Mouse (Mus musculus): ENCODE measurements around the gene Ntn3.
A peak's percentile ranks its signal among the peaks of the same experiment; 100 is the strongest.

The Ntn3 gene

DNA sequence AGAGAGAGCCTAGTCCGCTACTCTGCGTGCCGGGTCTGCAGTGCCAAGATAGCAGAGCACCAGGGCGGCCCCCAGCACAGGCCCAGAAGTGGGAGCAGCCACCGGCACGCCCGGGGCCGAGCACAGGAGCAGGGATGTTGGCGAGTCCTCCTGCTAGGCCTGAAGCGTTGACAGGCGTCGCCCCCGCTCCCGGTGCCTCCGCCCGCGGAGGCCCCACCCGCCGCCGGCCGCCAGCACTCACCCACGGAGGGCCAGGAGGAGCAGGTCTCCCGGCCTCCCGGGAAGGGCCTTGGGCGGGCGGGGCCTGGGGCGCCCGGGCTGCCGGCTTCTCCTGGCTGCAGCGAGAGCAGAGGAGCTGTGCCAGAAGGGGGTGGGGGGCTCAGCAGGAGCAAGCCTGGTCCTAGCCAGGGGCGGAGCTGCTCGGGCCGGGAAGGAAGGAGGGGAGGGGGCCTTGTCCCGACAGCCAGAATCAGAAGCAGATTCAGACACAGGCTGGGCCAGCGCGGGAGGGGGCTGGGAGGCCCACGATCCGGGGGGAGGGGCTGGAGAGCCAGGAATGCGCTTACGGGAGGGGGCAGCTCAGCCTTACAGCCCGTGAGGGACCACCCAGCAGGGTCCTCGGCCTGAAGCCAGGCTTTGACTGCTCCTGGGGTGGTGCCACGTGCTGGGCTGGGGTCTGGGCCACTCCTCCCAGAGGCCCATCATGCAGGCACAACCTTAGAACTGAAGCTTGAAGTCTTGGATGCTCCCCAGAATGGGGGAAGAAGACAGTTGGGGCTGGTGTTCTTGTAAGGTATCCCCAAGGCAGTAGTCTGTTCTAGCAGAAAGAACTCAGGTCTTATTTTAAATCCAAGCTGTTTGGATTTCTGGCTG lies at the start of gene Ntn3:
Gene Ntn3, minus strand, starts transcription at position 489 of the 873 bp plus-strand sequence.
- DNase-seq (ENCODE audit: low spot score) = peak; percentile 62

DNA sequence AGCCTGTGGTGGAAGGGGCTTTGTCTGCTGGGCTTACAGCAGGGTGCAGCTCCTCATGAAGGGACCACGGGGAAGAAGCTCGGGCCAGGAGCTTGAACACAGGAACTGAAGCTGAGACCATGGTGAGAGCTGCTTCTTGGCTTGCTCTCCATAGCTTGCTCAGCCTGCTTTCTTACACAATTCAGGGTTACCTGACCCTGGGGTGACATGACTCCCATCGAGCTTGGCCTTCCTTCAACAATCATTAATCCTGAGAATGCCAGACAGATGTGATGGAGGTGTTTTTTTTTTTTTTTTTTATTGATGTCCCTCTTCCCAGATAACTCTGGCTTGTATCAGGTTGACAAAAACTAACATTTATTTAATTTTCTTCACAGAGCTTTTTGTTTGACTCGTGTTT lies 49.6 kb upstream of the Ntn3 start:
- no peak for DNase-seq (ENCODE audit: low spot score)

DNA sequence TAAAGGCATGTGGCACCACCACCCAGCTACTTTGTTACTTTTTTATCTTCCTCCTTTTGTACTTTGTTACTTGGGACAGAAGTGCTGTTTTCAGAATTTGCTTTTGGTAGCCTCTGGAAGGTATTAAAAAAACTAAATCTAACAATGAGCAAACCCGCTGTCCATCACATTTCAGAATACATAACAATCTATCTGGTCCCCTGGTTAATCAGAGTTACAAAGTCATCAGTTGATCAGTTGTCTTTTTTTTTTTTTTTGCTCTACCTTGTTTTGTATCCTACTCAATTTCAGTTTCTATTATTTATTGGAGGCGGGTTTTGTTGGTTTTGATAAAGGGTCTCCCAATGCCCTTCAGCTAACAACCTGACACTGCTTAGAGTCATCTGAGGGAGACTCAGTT lies 43.0 kb upstream of the Ntn3 start:
- no peak for DNase-seq (ENCODE audit: low spot score)

GRCm38 (mm10) chr17:24251320-24252069 lies 42.2 kb upstream of the Ntn3 start, which contains the start of gene Ccnf:
Gene Ccnf, minus strand, starts transcription at chr17:24251484.
- DNase-seq (ENCODE audit: low spot score) = peak; percentile 99

DNA sequence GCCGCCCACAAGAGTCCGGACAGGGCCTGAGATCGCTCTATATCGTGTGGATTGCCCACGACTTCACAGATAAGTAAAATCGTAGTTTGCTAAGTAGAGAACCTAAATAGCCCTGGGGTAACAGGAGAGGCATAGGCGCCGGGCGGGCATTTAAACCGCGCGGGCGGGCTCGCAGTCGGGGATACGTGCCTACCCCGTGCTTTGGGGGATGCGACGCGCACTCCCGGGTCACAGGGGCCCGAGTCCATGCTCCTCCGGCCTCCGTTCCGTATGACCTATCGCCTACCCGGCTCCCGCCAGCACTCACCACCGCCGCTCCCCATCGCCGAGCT lies 41.6 kb upstream of the Ntn3 start:
- no peak for DNase-seq (ENCODE audit: low spot score)

DNA sequence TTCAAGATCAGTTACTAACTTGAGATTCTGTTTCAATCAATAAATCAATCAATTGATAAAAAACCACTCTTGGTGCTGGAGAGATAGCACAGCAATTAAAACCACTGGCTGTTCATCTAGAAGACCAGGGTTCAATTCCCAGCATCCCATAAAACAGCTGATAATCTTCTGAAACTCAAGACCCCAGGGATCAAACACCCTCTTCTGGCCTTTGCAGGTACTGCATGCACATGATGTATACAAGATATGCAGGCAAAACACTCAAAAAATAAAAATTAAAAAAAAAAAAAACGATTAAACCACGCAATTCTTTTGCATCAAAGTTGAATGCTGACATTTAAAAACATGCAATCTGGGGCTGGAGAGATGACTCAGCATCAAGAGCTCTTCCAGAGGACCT lies 39.3 kb upstream of the Ntn3 start:
- no peak for DNase-seq (ENCODE audit: low spot score)

DNA sequence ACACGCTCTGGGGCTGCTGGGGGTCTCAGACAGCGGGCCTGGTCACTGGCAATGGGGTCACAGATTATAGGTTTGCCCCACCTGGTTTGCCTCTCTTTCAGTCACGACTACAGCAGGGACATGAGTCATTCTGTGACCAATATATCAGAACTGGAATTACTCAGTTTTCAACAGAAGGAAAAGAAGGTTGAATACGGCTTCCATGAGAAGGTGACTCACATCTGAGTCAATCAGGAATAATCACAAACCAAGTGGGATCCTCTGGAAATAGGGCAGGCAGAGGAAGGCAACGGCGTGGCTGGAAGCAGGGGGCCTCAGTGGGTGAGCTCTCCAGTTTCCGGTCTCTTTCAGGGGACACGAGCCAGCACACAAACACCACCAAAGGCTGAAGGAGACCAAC lies 34.7 kb upstream of the Ntn3 start:
- no peak for DNase-seq (ENCODE audit: low spot score)

DNA sequence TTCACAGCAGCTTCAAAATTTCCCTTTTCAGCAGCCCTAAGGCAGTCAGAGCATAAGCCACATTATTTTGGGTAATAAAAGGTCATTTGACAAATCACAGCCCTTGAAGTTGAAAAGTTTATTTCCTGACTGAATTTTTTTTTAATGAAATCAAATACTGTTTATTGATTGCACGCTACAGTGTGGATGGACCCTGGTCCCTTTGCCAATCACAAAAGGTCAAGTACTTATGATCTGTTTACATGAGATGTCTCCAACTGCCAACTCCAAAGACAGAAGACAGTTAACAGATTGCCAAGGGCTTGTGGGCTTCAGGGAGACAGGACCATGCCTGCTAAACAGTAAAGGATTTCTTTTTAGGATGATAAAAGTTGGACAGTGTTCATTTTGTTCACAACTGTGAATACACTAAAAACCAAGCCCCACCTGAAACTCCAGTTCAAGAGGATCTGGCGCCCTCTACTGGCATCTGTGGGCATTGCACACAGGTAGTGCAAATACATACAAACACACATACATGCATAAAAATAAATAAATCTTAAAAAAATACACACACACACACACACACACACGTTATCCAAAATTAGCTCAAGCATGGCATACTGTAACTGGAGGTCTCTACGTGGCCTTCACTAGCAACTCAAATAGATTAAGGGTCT lies 34.1 kb upstream of the Ntn3 start:
- no peak for DNase-seq (ENCODE audit: low spot score)

DNA sequence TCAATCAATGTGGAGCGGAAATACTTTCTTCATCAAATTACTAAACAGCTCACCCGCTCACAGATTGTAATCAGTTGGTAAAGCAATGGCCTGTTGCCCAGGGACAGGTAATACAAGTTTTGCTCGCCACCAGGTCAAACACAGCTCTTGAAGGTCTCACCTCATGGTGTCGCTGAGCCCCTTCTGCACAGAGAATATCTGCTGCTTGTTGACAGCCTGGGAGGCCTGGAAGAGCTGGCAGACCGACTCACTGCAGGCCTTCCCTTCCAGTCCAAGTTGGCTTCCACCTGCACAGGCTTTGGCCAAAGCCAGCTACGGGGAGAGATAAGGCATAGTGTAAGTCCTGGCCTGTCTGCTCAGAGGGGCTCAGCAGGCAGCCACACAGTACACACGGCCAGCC lies 27.6 kb upstream of the Ntn3 start:
- DNase-seq (ENCODE audit: low spot score) = no peak

DNA sequence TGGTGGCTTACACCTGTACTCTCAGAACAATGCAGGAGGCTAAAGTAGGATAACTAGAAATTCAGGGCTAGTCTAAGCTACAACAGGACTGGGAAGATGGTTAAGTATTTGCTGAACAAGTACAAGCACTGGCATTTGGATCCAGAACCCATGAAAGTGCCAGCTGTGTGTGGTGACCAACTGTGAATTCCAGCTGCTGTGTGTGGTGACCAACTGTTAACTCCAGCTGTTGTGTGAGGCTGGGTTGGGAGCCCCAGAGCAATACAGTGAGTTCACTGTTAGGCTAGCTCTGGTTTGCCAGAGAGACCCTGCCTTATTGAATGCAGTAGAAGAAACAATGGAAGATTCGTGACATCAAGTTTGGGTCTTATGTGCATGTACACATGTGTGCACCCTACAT lies 27.1 kb upstream of the Ntn3 start:
- no peak for DNase-seq (ENCODE audit: low spot score)

- no peak for DNase-seq (ENCODE audit: low spot score)
Measured at GRCm38 (mm10) chr17:24227941-24228340, 18.6 kb upstream of the Ntn3 start.

- no peak for DNase-seq (ENCODE audit: low spot score)
Measured at GRCm38 (mm10) chr17:24226721-24227120, 17.4 kb upstream of the Ntn3 start.

DNA sequence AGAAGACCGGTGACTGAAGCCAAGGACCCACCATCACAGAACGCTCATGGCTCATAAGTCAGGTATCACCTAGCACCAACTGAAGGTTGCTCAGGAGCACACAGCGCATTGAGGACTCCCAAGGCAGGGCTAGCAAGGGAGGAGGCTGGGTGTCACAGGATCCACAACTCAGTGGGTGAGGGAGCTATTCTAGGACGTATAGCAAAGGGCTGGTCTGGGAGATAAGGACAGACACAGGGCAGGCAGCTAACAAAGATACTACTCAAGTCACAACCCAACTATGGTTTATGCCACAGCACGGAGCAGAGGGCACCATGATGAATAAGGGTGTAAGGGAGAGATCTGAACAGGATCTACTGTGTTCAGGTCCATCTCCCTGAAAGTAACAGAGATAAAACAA lies 16.5 kb upstream of the Ntn3 start:
- no peak for DNase-seq (ENCODE audit: low spot score)

GRCm38 (mm10) chr17:24224741-24225140 lies 15.4 kb upstream of the Ntn3 start:
- DNase-seq (ENCODE audit: low spot score) = peak; percentile 34

- DNase-seq (ENCODE audit: low spot score) = no peak
Measured at GRCm38 (mm10) chr17:24223513-24223912, 14.2 kb upstream of the Ntn3 start.

- DNase-seq (ENCODE audit: low spot score) = no peak
Measured at GRCm38 (mm10) chr17:24222653-24223052, 13.3 kb upstream of the Ntn3 start.

DNA sequence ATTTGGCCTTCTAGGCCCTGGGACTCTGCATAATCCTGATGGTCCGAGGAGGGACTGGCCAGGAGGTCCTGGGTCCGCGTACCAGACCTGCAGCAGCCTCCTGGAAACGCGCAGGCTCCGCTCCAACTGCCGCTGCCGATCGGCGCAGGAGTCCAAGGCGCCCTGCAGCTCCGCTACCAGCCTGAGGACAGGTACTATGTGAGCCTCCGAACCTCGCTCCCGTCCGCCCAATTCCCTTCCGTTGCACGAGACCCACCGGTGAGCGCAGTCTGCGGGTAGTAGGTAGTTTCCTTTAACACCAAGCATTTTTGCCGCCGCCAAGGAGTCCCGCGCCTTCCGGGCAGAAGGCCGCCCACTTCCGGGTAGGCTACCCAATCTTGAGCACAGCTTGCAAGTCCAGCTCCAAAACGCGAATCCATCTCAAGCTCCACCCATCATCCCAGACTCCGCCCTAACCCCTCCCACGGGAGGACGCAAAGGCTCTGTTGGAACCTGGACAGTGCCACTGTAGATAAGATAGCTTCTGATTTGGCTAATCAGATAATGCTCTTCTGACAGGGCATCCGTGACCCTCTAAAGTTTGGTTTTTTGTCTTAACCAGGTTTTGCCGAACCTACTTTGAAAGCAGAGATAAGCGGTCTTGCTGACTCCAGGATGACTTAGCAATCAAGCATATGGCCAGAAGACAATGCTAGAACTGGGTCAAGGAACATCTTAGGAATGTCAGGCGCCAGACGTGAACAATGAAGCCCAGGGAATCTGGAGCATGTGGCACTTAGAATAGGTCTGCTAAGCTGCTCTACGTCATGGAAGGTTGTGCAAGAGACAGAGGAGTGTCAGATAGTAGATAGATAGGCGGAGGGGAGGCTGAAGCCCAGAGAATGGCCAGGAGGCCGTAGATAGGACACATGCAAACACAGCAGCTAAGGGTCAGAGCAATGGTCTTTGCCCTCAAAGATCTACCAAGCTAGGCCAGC lies 11.4 kb upstream of the Ntn3 start, which contains the start of gene Tedc2:
Gene Tedc2, minus strand, starts transcription at position 417 of the 977 bp plus-strand sequence.
- DNase-seq (ENCODE audit: low spot score) = peak; percentile 93

GRCm38 (mm10) chr17:24216836-24217235 lies 7.5 kb upstream of the Ntn3 start:
- DNase-seq (ENCODE audit: low spot score) = no peak

DNA sequence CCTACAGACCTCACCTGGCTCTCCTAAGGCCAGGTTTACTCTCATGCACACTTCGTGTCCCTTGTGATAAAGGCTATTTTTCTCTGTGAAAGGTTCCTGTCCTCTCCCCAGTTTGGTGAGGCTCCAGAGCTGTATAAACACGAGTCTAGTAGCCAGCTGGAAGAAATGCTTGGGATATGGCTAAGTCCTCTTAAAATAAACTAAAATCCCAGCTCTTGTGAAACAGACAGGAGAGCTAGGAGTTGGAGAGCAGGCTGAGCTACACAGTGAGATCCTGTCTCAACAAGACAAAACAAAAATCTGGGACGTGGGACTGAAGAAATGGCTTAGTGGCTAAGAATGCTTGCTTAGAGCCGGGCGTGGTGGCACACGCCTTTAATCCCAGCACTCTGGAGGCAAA lies 3.9 kb upstream of the Ntn3 start:
- no peak for DNase-seq (ENCODE audit: low spot score)

DNA sequence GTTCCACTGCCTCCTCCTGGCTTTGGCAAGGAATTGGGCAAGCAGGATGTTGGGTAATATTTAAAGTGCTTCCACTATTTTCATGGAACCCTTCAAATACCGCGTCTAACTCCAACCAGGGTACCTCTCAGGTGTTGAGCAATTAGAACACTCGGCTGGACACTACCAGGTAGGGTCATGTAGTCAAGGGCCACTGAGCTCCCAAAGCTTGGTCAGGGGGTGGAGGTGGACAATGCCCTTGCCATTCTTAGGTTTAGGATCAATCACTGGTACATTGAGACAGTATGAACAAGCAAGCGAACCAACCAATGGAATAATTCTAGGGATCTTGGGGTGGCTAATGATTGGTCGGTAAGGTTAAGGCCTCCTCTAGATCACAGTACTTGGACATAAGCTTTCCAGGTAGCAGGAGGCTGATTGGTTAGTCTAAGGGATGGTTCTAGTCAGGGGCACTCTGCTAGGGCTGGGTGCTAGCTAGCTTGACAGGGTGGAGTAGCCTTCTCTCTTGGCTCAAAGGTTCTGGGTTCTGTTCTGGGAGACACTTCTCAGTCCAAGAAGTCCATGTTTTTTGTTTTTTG lies 3.2 kb upstream of the Ntn3 start:
- DNase-seq (ENCODE audit: low spot score) = no peak
